Comparison of ENCODE assay signal across 9 mouse cellular contexts in the genomic region with DNA sequence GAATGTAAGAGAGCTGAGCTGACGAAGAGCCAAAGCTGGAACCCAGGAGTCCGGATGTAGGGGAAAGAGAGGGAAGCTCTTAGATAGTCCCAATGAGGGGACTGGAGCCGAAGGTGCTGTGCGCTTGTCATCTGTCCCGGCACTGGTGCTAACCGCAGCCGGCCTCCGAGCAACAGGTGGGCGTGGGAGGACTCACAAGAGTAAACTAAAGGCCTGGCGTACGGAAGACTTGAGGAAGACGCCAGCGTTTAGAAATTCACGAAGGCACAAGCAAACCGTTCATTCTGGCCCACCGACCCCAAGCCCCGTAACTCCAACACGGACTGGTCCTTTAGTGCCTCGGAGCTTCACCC. TPM values are rescaled to one million over a fixed set of nuclear protein-coding genes. Genes with fewer than 3 reads are reported as not detected.
DNase-seq lines count a peak whose midpoint lies in the region; ATAC-seq and TF ChIP-seq lines count a peak whose summit lies in the region.
"Had no signal": no experiment of that assay in that cellular context is flagged by ENCODE, and none has a peak within 500 bp of the region (broad histone marks: within the 10 kb centered on the region; RNA-seq: fewer than 3 reads in every experiment).

No protein-coding gene starts in this region.

- H3K4me2 ChIP-seq in intestine, embryonic 16.5 days (ENCODE audit: low read depth, low read length) = peak overlapping the region; percentile 95
- peak overlapping the region; percentile 88 for H3K4me2 ChIP-seq in midbrain, postnatal 0 days (ENCODE audit: low read depth, low read length, poor library complexity, severe bottlenecking)

- H3K9ac ChIP-seq in heart, adult 2 months (ENCODE audit: low read depth, low read length) = peak overlapping the region; percentile 64
- peak overlapping the region; percentile 79 for H3K9ac ChIP-seq in intestine, embryonic 16.5 days (ENCODE audit: low read depth, low read length)
- H3K9ac ChIP-seq in midbrain, postnatal 0 days (replicated peaks; ENCODE audit: low read length, poor library complexity, severe bottlenecking) = peak overlapping the region; percentile 52

- peak overlapping the region; percentile 34; the same call in 1 of the 2 replicates for H3K27ac ChIP-seq in heart, adult 2 months
- peak overlapping the region; percentile 61 for H3K27ac ChIP-seq in testis, adult 2 months (ENCODE audit: control insufficient read depth, insufficient read depth, low read depth, low read length)
- peak overlapping the region; percentile 76 for H3K27ac ChIP-seq in intestine, embryonic 16.5 days (ENCODE audit: low read length)
- peak overlapping the region; percentile 57; the same call in 1 of the 2 replicates for H3K27ac ChIP-seq in midbrain, postnatal 0 days (ENCODE audit: low read depth, low read length)

- H3K4me3 ChIP-seq in heart, adult 2 months = peak overlapping the region; percentile 74
- H3K4me3 ChIP-seq in testis, adult 2 months (ENCODE audit: control insufficient read depth, low read depth, low read length) = peak overlapping the region; percentile 86
- H3K4me3 ChIP-seq in intestine, embryonic 16.5 days (ENCODE audit: low read length) = peak overlapping the region; percentile 81
- H3K4me3 ChIP-seq in midbrain, postnatal 0 days (ENCODE audit: low read depth, low read length) = peak overlapping the region; percentile 60

- TF ChIP-seq POLR2A in heart, adult 2 months (IDR thresholded peaks at IDR 0.05; ENCODE audit: insufficient read depth, low read depth, low read length) = no peak
- no peak for TF ChIP-seq POLR2A in testis, adult 2 months (IDR thresholded peaks at IDR 0.05; ENCODE audit: control insufficient read depth, low read depth, low read length)

- peak; percentile 44 for ATAC-seq in intestine, embryonic 16.5 days
- peak; percentile 14; the same call in 1 of the 2 replicates for ATAC-seq in midbrain, postnatal 0 days (ENCODE audit: low FRiP score)

- DNase-seq in heart, adult 2 months = no peak
- DNase-seq in heart, postnatal 14 days = no peak
- no peak for DNase-seq in testis, postnatal 14 days (ENCODE audit: low spot score)
- peak; percentile 45 for DNase-seq in midbrain, postnatal 0 days (ENCODE audit: low spot score)
- DNase-seq in adrenal gland, adult 2 months = no peak
- DNase-seq in embryo, embryonic 10 days (ENCODE audit: low spot score) = no peak

- no peaks in the 10 kb centered on the region for H3K27me3 ChIP-seq in heart, adult 2 months (ENCODE audit: control insufficient read depth, insufficient read depth, low read length)
- no peaks in the 10 kb centered on the region for H3K27me3 ChIP-seq in testis, adult 2 months (ENCODE audit: control insufficient read depth, insufficient read depth, low read length)
- no peaks in the 10 kb centered on the region for H3K27me3 ChIP-seq in intestine, embryonic 16.5 days (replicated peaks; ENCODE audit: control insufficient read depth, insufficient read depth, low read length)
- H3K27me3 ChIP-seq in midbrain, postnatal 0 days (ENCODE audit: insufficient read depth, low read length) = no peaks in the 10 kb centered on the region

- under 1% methylated on average over 19 of the region's 19 CpGs for WGBS in heart, adult 2 months
- WGBS in intestine, embryonic 16.5 days = 0% methylated on average over 19 of the region's 19 CpGs
- WGBS in midbrain, postnatal 0 days = 0% methylated on average over 19 of the region's 19 CpGs

- H3K79me2 ChIP-seq in heart, adult 2 months (replicated peaks; ENCODE audit: control insufficient read depth, insufficient read depth, low read length) = no peaks in the 10 kb centered on the region

- intact Hi-C loops in heart, adult 2 months (cut with DNase I) = no loop called here
- intact Hi-C loops in heart, postnatal 14 days (cut with DNase I) = loop anchor here (5.0 kb wide), 1 partner anchor 66 kb away; no protein-coding TSS in a partner anchor

- TF ChIP-seq EP300 in heart, adult 2 months (IDR thresholded peaks at IDR 0.05; ENCODE audit: insufficient read depth, low read depth, low read length) = no peak

- peaks cover 1% of the 10 kb centered on the region; the same call in 1 of the 2 replicates for H3K4me1 ChIP-seq in heart, adult 2 months (ENCODE audit: control insufficient read depth, insufficient read depth, low read length)
- peaks cover 9% of the 10 kb centered on the region for H3K4me1 ChIP-seq in testis, adult 2 months (ENCODE audit: control insufficient read depth, insufficient read depth, low read length)
- peaks cover 30% of the 10 kb centered on the region for H3K4me1 ChIP-seq in intestine, embryonic 16.5 days (ENCODE audit: control insufficient read depth, insufficient read depth, low read length)
- peaks cover 11% of the 10 kb centered on the region; the same call in 1 of the 2 replicates for H3K4me1 ChIP-seq in midbrain, postnatal 0 days (ENCODE audit: insufficient read depth, low read length)

- no peak for TF ChIP-seq CTCF in heart, adult 2 months (IDR thresholded peaks at IDR 0.05)
- no peak for TF ChIP-seq CTCF in testis, adult 2 months (IDR thresholded peaks at IDR 0.05; ENCODE audit: control insufficient read depth, insufficient read depth, insufficient replicate concordance, low read depth, low read length)
- no peak for TF ChIP-seq CTCF in midbrain, postnatal 0 days (IDR thresholded peaks at IDR 0.05)

- no peaks in the 10 kb centered on the region for H3K36me3 ChIP-seq in heart, adult 2 months (ENCODE audit: control insufficient read depth, insufficient read depth, low read length)
- H3K36me3 ChIP-seq in testis, adult 2 months (ENCODE audit: control insufficient read depth, insufficient read depth, low read length) = no peaks in the 10 kb centered on the region
- H3K36me3 ChIP-seq in intestine, embryonic 16.5 days (ENCODE audit: control insufficient read depth, insufficient read depth, low read length) = peaks cover 19% of the 10 kb centered on the region
- peaks cover 17% of the 10 kb centered on the region for H3K36me3 ChIP-seq in midbrain, postnatal 0 days (ENCODE audit: insufficient read depth, low read length)

- no peaks in the 10 kb centered on the region for H3K9me3 ChIP-seq in intestine, embryonic 16.5 days (ENCODE audit: control insufficient read depth, low read length)
- no peaks in the 10 kb centered on the region for H3K9me3 ChIP-seq in midbrain, postnatal 0 days (ENCODE audit: low read length)

RNA-seq across cellular contexts. Expression of gene Fdps, which starts 0.3 kb away (rescaled TPM):
- 10 to 100 TPM; 20.8 to 21.1 TPM for total RNA-seq in heart, adult 2 months (2021)
- 22.5 and 29.6 TPM in 2 replicates for polyA plus RNA-seq in heart, adult 2 months (2012; rRNA removed)
- 10 to 100 TPM; 19.7 to 23.5 TPM for total RNA-seq in heart, postnatal 14 days (2021)
- polyA plus RNA-seq in testis, adult 2 months (2012; rRNA removed) = 109 and 114 TPM in 2 replicates
- polyA plus RNA-seq in intestine, embryonic 16.5 days (2015; fragmentation: Nextera tagmentation; extraction: Ambion mirVana) = 625 and 664 TPM in 2 replicates
- total RNA-seq in midbrain, postnatal 0 days (2014; rRNA removed) = 382 and 401 TPM in 2 replicates
- polyA plus RNA-seq in midbrain, postnatal 0 days (2015; fragmentation: Nextera tagmentation; extraction: Ambion mirVana) = 407 and 423 TPM in 2 replicates
- total RNA-seq in adrenal gland, adult 2 months (2021) = 100 to 1,000 TPM; 208 to 632 TPM
- polyA plus RNA-seq in adrenal gland, adult 2 months (2012; rRNA removed) = 253 and 549 TPM in 2 replicates

RNA-seq across cellular contexts. Expression of gene Gm43738, which starts 0.5 kb away (rescaled TPM):
- total RNA-seq in heart, adult 2 months (2021) = not detected
- not detected in 2 replicates for polyA plus RNA-seq in heart, adult 2 months (2012; rRNA removed)
- total RNA-seq in heart, postnatal 14 days (2021) = not detected
- polyA plus RNA-seq in testis, adult 2 months (2012; rRNA removed) = not detected in 2 replicates
- 0.09 TPM in 1 of 2 replicates, not detected in the other for polyA plus RNA-seq in intestine, embryonic 16.5 days (2015; fragmentation: Nextera tagmentation; extraction: Ambion mirVana)
- not detected in 2 replicates for total RNA-seq in midbrain, postnatal 0 days (2014; rRNA removed)
- polyA plus RNA-seq in midbrain, postnatal 0 days (2015; fragmentation: Nextera tagmentation; extraction: Ambion mirVana) = not detected in 2 replicates
- not detected for total RNA-seq in adrenal gland, adult 2 months (2021)
- polyA plus RNA-seq in adrenal gland, adult 2 months (2012; rRNA removed) = not detected in 2 replicates

RNA-seq across cellular contexts. Expression of gene Rusc1, which starts 8.3 kb away (rescaled TPM):
- total RNA-seq in heart, adult 2 months (2021) = 10 to 100 TPM; 26.4 to 30.9 TPM
- polyA plus RNA-seq in heart, adult 2 months (2012; rRNA removed) = 38.8 and 50.4 TPM in 2 replicates
- total RNA-seq in heart, postnatal 14 days (2021) = 10 to 100 TPM; 16.0 to 17.7 TPM
- 7.3 and 9.0 TPM in 2 replicates for polyA plus RNA-seq in testis, adult 2 months (2012; rRNA removed)
- polyA plus RNA-seq in intestine, embryonic 16.5 days (2015; fragmentation: Nextera tagmentation; extraction: Ambion mirVana) = 31.0 and 34.2 TPM in 2 replicates
- total RNA-seq in midbrain, postnatal 0 days (2014; rRNA removed) = 177 and 187 TPM in 2 replicates
- 103 and 107 TPM in 2 replicates for polyA plus RNA-seq in midbrain, postnatal 0 days (2015; fragmentation: Nextera tagmentation; extraction: Ambion mirVana)
- total RNA-seq in adrenal gland, adult 2 months (2021) = 10 to 100 TPM; 23.3 to 32.5 TPM
- 56.4 and 66.6 TPM in 2 replicates for polyA plus RNA-seq in adrenal gland, adult 2 months (2012; rRNA removed)

RNA-seq across cellular contexts. Expression of gene Pklr, which starts 34.5 kb away (rescaled TPM):
- total RNA-seq in heart, adult 2 months (2021) = not detected
- 0.06 TPM in 1 of 2 replicates, not detected in the other for polyA plus RNA-seq in heart, adult 2 months (2012; rRNA removed)
- not detected for total RNA-seq in heart, postnatal 14 days (2021)
- polyA plus RNA-seq in testis, adult 2 months (2012; rRNA removed) = not detected in 2 replicates
- polyA plus RNA-seq in intestine, embryonic 16.5 days (2015; fragmentation: Nextera tagmentation; extraction: Ambion mirVana) = 148 and 174 TPM in 2 replicates
- total RNA-seq in midbrain, postnatal 0 days (2014; rRNA removed) = 0.47 TPM in 1 of 2 replicates, not detected in the other
- polyA plus RNA-seq in midbrain, postnatal 0 days (2015; fragmentation: Nextera tagmentation; extraction: Ambion mirVana) = 0.05 and 0.10 TPM in 2 replicates
- under 1 TPM in 1 of 2 experiments, not detected in 1; 0.81 TPM for total RNA-seq in adrenal gland, adult 2 months (2021)
- polyA plus RNA-seq in adrenal gland, adult 2 months (2012; rRNA removed) = 0.55 TPM in 1 of 2 replicates, not detected in the other
- polyA plus RNA-seq: frontal cortex, adult 2 months had no signal

RNA-seq across cellular contexts. Expression of gene Hcn3, which starts 58.6 kb away (rescaled TPM):
- total RNA-seq in heart, adult 2 months (2021) = under 1 TPM in 1 of 2 experiments, not detected in 1; 0.25 TPM
- 0.26 and 0.29 TPM in 2 replicates for polyA plus RNA-seq in heart, adult 2 months (2012; rRNA removed)
- under 1 TPM; 0.49 to 0.60 TPM for total RNA-seq in heart, postnatal 14 days (2021)
- polyA plus RNA-seq in testis, adult 2 months (2012; rRNA removed) = 1.7 and 2.2 TPM in 2 replicates
- 2.0 TPM in 2 replicates for polyA plus RNA-seq in intestine, embryonic 16.5 days (2015; fragmentation: Nextera tagmentation; extraction: Ambion mirVana)
- total RNA-seq in midbrain, postnatal 0 days (2014; rRNA removed) = 94.8 and 97.8 TPM in 2 replicates
- 44.8 and 46.7 TPM in 2 replicates for polyA plus RNA-seq in midbrain, postnatal 0 days (2015; fragmentation: Nextera tagmentation; extraction: Ambion mirVana)
- total RNA-seq in adrenal gland, adult 2 months (2021) = 1 to 10 TPM; 2.4 to 6.6 TPM
- 20.9 and 34.5 TPM in 2 replicates for polyA plus RNA-seq in adrenal gland, adult 2 months (2012; rRNA removed)
